Mouse (Mus musculus) hindbrain, embryonic 13.5 days (tissue): ENCODE results near the gene Kank2. TPM values are rescaled to one million over a fixed set of nuclear protein-coding genes. Genes with fewer than 3 reads are reported as not detected.
"Not testable (repeated sequence)": the region's sequence is repeated elsewhere in the genome, so short reads cannot be mapped to it uniquely, and the experiment has no call there.

Source experiments
- ATAC-seq: fragments of 200-750 bp; cut with Nextera tagmentation; 2 replicates; pipeline ENCODE4 v1.8.0; 2017; ENCODE audit warnings: moderate TSS enrichment; ENCODE audit not compliant: low FRiP score
- H3K27ac ChIP-seq: fragments of 300-500 bp; sonication (generic); 2 replicates; pipeline ENCODE4 v1.5.1; 2015; ENCODE audit warnings: inconsistent platforms, mild to moderate bottlenecking, moderate library complexity
- H3K27me3 ChIP-seq: fragments of 300-500 bp; sonication (generic); 2 replicates; pipeline ENCODE4 v1.6.1; 2015; ENCODE audit warnings: mild to moderate bottlenecking, inconsistent platforms
- H3K36me3 ChIP-seq: fragments of 300-500 bp; sonication (generic); 2 replicates; pipeline ENCODE4 v1.6.1; 2015; ENCODE audit warnings: mild to moderate bottlenecking, inconsistent platforms
- H3K4me1 ChIP-seq: fragments of 300-500 bp; sonication (generic); replicated peaks from 2 replicates; pipeline ENCODE4 v1.6.1; 2015; ENCODE audit warnings: inconsistent platforms
- H3K4me2 ChIP-seq: fragments of 300-500 bp; sonication (generic); 2 replicates; pipeline ENCODE4 v1.6.1; 2015; ENCODE audit warnings: inconsistent platforms, mild to moderate bottlenecking, moderate library complexity
- H3K4me3 ChIP-seq: fragments of 300-500 bp; sonication (generic); 2 replicates; pipeline ENCODE4 v1.5.1; 2015; ENCODE audit warnings: mild to moderate bottlenecking, inconsistent platforms
- H3K9ac ChIP-seq: fragments of 300-500 bp; sonication (generic); 2 replicates; pipeline ENCODE4 v1.6.1; 2015; ENCODE audit warnings: mild to moderate bottlenecking, inconsistent platforms
- H3K9me3 ChIP-seq: fragments of 300-500 bp; sonication (generic); 2 replicates; pipeline ENCODE4 v1.6.1; 2016; ENCODE audit warnings: inconsistent platforms
- WGBS: fragments of 180-500 bp; shearing (Covaris S2); methylation state at CpG from one replicate; pipeline ENCODE4 v1.1.7; 2015; 5-methylcytosine and 5-hydroxymethylcytosine counted together
- polyA plus RNA-seq: library from polyadenylated mRNA; unstranded; fragments of >200 nt; fragmentation: Nextera tagmentation; extraction: Ambion mirVana; gene quantifications from 2 replicates; pipeline ENCODE4 v1.2.1, GENCODE M21; 2015

Kank2 gene
- polyA plus RNA-seq, 1 experiment from 2014 or later = 4.7 TPM

GRCm38 (mm10) chr9:21773396-21773795 lies 25.1 kb downstream of the Kank2 start:
- WGBS = 90% methylated on average over 5 of the region's 5 CpGs
- H3K4me1 ChIP-seq = peaks cover 12% of the 10 kb centered on the region
- not testable (repeated sequence) for H3K9ac ChIP-seq, H3K27ac ChIP-seq, H3K4me3 ChIP-seq, H3K9me3 ChIP-seq, H3K27me3 ChIP-seq, ATAC-seq, H3K4me2 ChIP-seq
- H3K36me3 ChIP-seq = peaks cover 16% of the 10 kb centered on the region

GRCm38 (mm10) chr9:21769558-21770183 lies 28.9 kb downstream of the Kank2 start:
- peaks cover 15% of the 10 kb centered on the region for H3K4me1 ChIP-seq
- WGBS = 70% methylated on average over 26 of the region's 26 CpGs

GRCm38 (mm10) chr9:21768511-21769411 lies 29.8 kb downstream of the Kank2 start:
- Histone ChIP-seq H3K27me3 (no peaks in the 10 kb centered on the region), H3K4me1 (peaks cover 15% of the 10 kb centered on the region), H3K9me3 (no peaks in the 10 kb centered on the region), H3K9ac (peak overlapping the region; percentile 43; the same call in 1 of the 2 replicates), H3K27ac (peak overlapping the region; percentile 30), H3K4me2 (no peak overlapping the region), H3K36me3 (peaks cover 4% of the 10 kb centered on the region; the same call in 1 of the 2 replicates), H3K4me3 (no peak overlapping the region)
- ATAC-seq = no peak
- 28% methylated on average over 13 of the region's 13 CpGs for WGBS

More at GRCm38 (mm10) chr9:21769558-21770183, 28.9 kb downstream of the Kank2 start:
- 0 out of 2 replicates have a peak, but pooled peaks have one; percentile 25 for ATAC-seq
- peaks cover 4% of the 10 kb centered on the region; the same call in 1 of the 2 replicates for H3K36me3 ChIP-seq
- H3K9ac ChIP-seq = no peak overlapping the region
- H3K9me3 ChIP-seq = no peaks in the 10 kb centered on the region
- no peak overlapping the region for H3K4me3 ChIP-seq
- no peak overlapping the region for H3K27ac ChIP-seq
- no peak overlapping the region for H3K4me2 ChIP-seq
- no peaks in the 10 kb centered on the region for H3K27me3 ChIP-seq

GRCm38 (mm10) chr9:21767896-21768295 lies 30.6 kb downstream of the Kank2 start:
- Histone ChIP-seq H3K4me2 (no peak overlapping the region), H3K27me3 (no peaks in the 10 kb centered on the region), H3K4me3 (no peak overlapping the region), H3K9me3 (no peaks in the 10 kb centered on the region), H3K9ac (no peak overlapping the region), H3K4me1 (peaks cover 15% of the 10 kb centered on the region), H3K36me3 (peaks cover 4% of the 10 kb centered on the region; the same call in 1 of the 2 replicates), H3K27ac (peak overlapping the region; percentile 52; the same call in 1 of the 2 replicates)
- no peak for ATAC-seq
- whole genome bisulfite sequencing = 81% methylated on average over 11 of the region's 11 CpGs

GRCm38 (mm10) chr9:21764084-21764999 lies 34.2 kb downstream of the Kank2 start:
- Histone ChIP-seq H3K36me3 (no peaks in the 10 kb centered on the region), H3K9ac (no peak overlapping the region), H3K27me3 (no peaks in the 10 kb centered on the region), H3K4me1 (peaks cover 19% of the 10 kb centered on the region), H3K9me3 (no peaks in the 10 kb centered on the region), H3K4me3 (no peak overlapping the region), H3K27ac (no peak overlapping the region), H3K4me2 (no peak overlapping the region)
- WGBS = 86% methylated on average over 6 of the region's 6 CpGs
- no peak for ATAC-seq

GRCm38 (mm10) chr9:21762135-21762534 lies 36.4 kb downstream of the Kank2 start:
- no peak for ATAC-seq
- no peak overlapping the region for H3K4me3 ChIP-seq
- H3K27me3 ChIP-seq = no peaks in the 10 kb centered on the region

GRCm38 (mm10) chr9:21760155-21761088 lies 38.1 kb downstream of the Kank2 start, which contains the start of gene Spc24:
TSS of gene Spc24 (minus strand) at chr9:21760303.
- H3K27me3 ChIP-seq = no peaks in the 10 kb centered on the region
- no peaks in the 10 kb centered on the region for H3K36me3 ChIP-seq
- peak within 1 kb of the TSS; percentile 83 for H3K27ac ChIP-seq
- peak within 1 kb of the TSS; percentile 90 for H3K4me2 ChIP-seq
- peak within 1 kb of the TSS; percentile 68 for H3K9ac ChIP-seq
- H3K9me3 ChIP-seq = no peaks in the 10 kb centered on the region
- H3K4me1 ChIP-seq = peaks cover 14% of the 10 kb centered on the region
- H3K4me3 ChIP-seq = peak within 1 kb of the TSS; percentile 70
- WGBS = under 1% methylated on average over 52 of the region's 54 CpGs
- peak; percentile 98 for ATAC-seq

More at GRCm38 (mm10) chr9:21762135-21762534, 36.4 kb downstream of the Kank2 start:
- peaks cover 14% of the 10 kb centered on the region for H3K4me1 ChIP-seq
- H3K27ac ChIP-seq = no peak overlapping the region
- no peak overlapping the region for H3K4me2 ChIP-seq
- H3K36me3 ChIP-seq = no peaks in the 10 kb centered on the region
- H3K9ac ChIP-seq = no peak overlapping the region
- H3K9me3 ChIP-seq = no peaks in the 10 kb centered on the region

- under 1% methylated on average over 20 of the region's 20 CpGs for WGBS
- ATAC-seq = peak; percentile 38
- peak overlapping the region; percentile 68 for H3K9ac ChIP-seq
Measured at GRCm38 (mm10) chr9:21759718-21760117, 38.8 kb downstream of the Kank2 start.

GRCm38 (mm10) chr9:21758576-21759529 lies 39.7 kb downstream of the Kank2 start:
- Histone ChIP-seq H3K9me3 (no peaks in the 10 kb centered on the region), H3K9ac (no peak overlapping the region), H3K36me3 (no peaks in the 10 kb centered on the region), H3K4me3 (peak overlapping the region; percentile 70), H3K27ac (no peak overlapping the region), H3K27me3 (no peaks in the 10 kb centered on the region), H3K4me1 (peaks cover 14% of the 10 kb centered on the region), H3K4me2 (peak overlapping the region; percentile 90)
- no peak for ATAC-seq
- 64% methylated on average over 14 of the region's 14 CpGs for WGBS

More at GRCm38 (mm10) chr9:21759718-21760117, 38.8 kb downstream of the Kank2 start:
- peaks cover 14% of the 10 kb centered on the region for H3K4me1 ChIP-seq
- H3K4me2 ChIP-seq = peak overlapping the region; percentile 90
- peak overlapping the region; percentile 70 for H3K4me3 ChIP-seq
- no peaks in the 10 kb centered on the region for H3K36me3 ChIP-seq
- no peaks in the 10 kb centered on the region for H3K27me3 ChIP-seq
- H3K9me3 ChIP-seq = no peaks in the 10 kb centered on the region
- H3K27ac ChIP-seq = peak overlapping the region; percentile 12; the same call in 1 of the 2 replicates
